Mouse (Mus musculus) E14TG2a.4 (cell line): ENCODE results near the gene Atf4.

Experiments used
- CTCF ChIP-seq: conservative IDR thresholded peaks from 2 replicates; pipeline ENCODE4 v1.5.1; 2014; ENCODE audit warnings: low read length
- POU5F1 ChIP-seq: IDR thresholded peaks from 2 replicates; pipeline ENCODE4 v1.6.1; 2014; ENCODE audit warnings: low read length, borderline replicate concordance

GRCm38 (mm10) chr15:80257602-80258239 lies 2.7 kb downstream of the Atf4 start:
- no peak for TF ChIP-seq CTCF
- TF ChIP-seq POU5F1: no peak
